Comparison of ENCODE assay signal across 21 mouse cellular contexts in genomic region chr9:85003414-85003813, GRCm38 (mm10).
DNase-seq lines count a peak whose midpoint lies in the region; ATAC-seq lines count a peak whose summit lies in the region.
"Had no signal": no experiment of that assay in that cellular context is flagged by ENCODE, and none has a peak within 500 bp of the region (broad histone marks: within the 10 kb centered on the region; RNA-seq: fewer than 3 reads in every experiment).

No protein-coding gene starts in this region.

- H3K36me3 ChIP-seq in lung, embryonic 16.5 days (ENCODE audit: control insufficient read depth, insufficient read depth, low read length): no peaks in the 10 kb centered on the region
- H3K36me3 ChIP-seq: embryonic facial prominence, embryonic 13.5 days; forebrain, embryonic 12.5 days; heart, embryonic 12.5 days; hindbrain, embryonic 15.5 days had no signal

- H3K4me3 ChIP-seq in lung, embryonic 16.5 days (ENCODE audit: low read length): no peak overlapping the region
- H3K4me3 ChIP-seq: embryonic facial prominence, embryonic 13.5 days; forebrain, embryonic 12.5 days; heart, adult 2 months; heart, embryonic 12.5 days; hindbrain, embryonic 15.5 days had no signal

- ATAC-seq in lung, embryonic 16.5 days (ENCODE audit: low read depth): peak; percentile 47; the same call in 1 of the 2 replicates
- ATAC-seq in CD4-positive, CD25-positive, alpha-beta regulatory T cell, adult 4 months: peak; percentile 39
- ATAC-seq in activated CD4-positive, CD25-positive, alpha-beta regulatory T cell, adult 4 months: peak; percentile 49
- ATAC-seq: forebrain, postnatal 0 days had no signal

- intact Hi-C loops in heart, postnatal 14 days (cut with DNase I): no loop called here

- no peak overlapping the region for H3K27ac ChIP-seq in lung, embryonic 16.5 days (ENCODE audit: low read length)
- H3K27ac ChIP-seq: embryonic facial prominence, embryonic 13.5 days; forebrain, embryonic 12.5 days; heart, adult 2 months; hindbrain, embryonic 15.5 days had no signal

- H3K9ac ChIP-seq in lung, embryonic 16.5 days (ENCODE audit: low read length): no peak overlapping the region
- H3K9ac ChIP-seq: embryonic facial prominence, embryonic 13.5 days; forebrain, embryonic 12.5 days; forebrain, postnatal 0 days; heart, embryonic 12.5 days; hindbrain, embryonic 15.5 days had no signal

- no peaks in the 10 kb centered on the region for H3K27me3 ChIP-seq in lung, embryonic 16.5 days (ENCODE audit: control insufficient read depth, insufficient read depth, low read depth, low read length)
- H3K27me3 ChIP-seq: CH12.LX; embryonic facial prominence, embryonic 13.5 days; forebrain, embryonic 12.5 days; heart, embryonic 12.5 days; hindbrain, embryonic 15.5 days had no signal

- WGBS in lung, embryonic 16.5 days: 17% methylated on average over 1 of the region's 1 CpGs

- no peaks in the 10 kb centered on the region for H3K9me3 ChIP-seq in lung, embryonic 16.5 days (ENCODE audit: control insufficient read depth, low read length)
- H3K9me3 ChIP-seq: embryonic facial prominence, embryonic 13.5 days; forebrain, embryonic 12.5 days; heart, embryonic 12.5 days; hindbrain, embryonic 15.5 days had no signal

- DNase-seq in lung, postnatal 25 days (ENCODE audit: low spot score): no peak
- DNase-seq in naive thymus-derived CD4-positive, alpha-beta T cell, adult 2 months (ENCODE audit: low read depth): peak; percentile 28
- no peak for DNase-seq in heart, postnatal 14 days
- no peak for DNase-seq in B cell, adult 2 months
- DNase-seq: adrenal gland, adult 8-10 months; adrenal gland, postnatal 36 days; cerebellum, adult 11 months; cerebellum, adult 8-10 months; cerebellum, postnatal 25 days; forebrain, postnatal 0 days; gastrocnemius, postnatal 14 days; heart, adult 2 months; heart, postnatal 36 days had no signal

- H3K4me2 ChIP-seq in lung, embryonic 16.5 days (ENCODE audit: low read depth, low read length): no peak overlapping the region
- H3K4me2 ChIP-seq: embryonic facial prominence, embryonic 13.5 days; forebrain, embryonic 12.5 days; heart, embryonic 12.5 days; hindbrain, embryonic 15.5 days had no signal

- no peaks in the 10 kb centered on the region for H3K4me1 ChIP-seq in lung, embryonic 16.5 days (replicated peaks; ENCODE audit: control insufficient read depth, insufficient read depth, low read length)
- H3K4me1 ChIP-seq: embryonic facial prominence, embryonic 13.5 days; forebrain, embryonic 12.5 days; heart, embryonic 12.5 days; hindbrain, embryonic 15.5 days had no signal
